Mouse (Mus musculus) G1E (cell line): ENCODE data around the gene Shld1. TPM values are rescaled to one million over a fixed set of nuclear protein-coding genes. Genes with fewer than 3 reads are reported as not detected.

Experiments
- ATAC-seq: 2 replicates; pipeline ENCODE4 v1.8.0; 2016; ENCODE audit warnings: mild to moderate bottlenecking; ENCODE audit not compliant: insufficient number of reproducible peaks, poor library complexity, low FRiP score, severe bottlenecking; ENCODE audit errors: extremely low read depth
- DNase-seq: peaks from one replicate; pipeline ENCODE4 v3.0.0; 2012; ENCODE audit warnings: low spot score
- H3K27me3 ChIP-seq: 2 replicates; pipeline ENCODE4 v1.6.1; 2012; ENCODE audit warnings: mild to moderate bottlenecking, low read length, inconsistent platforms; ENCODE audit not compliant: insufficient read depth
- H3K36me3 ChIP-seq: replicated peaks from 2 replicates; pipeline ENCODE3; 2012; ENCODE audit warnings: mild to moderate bottlenecking, inconsistent platforms
- H3K4me1 ChIP-seq: 2 replicates; pipeline ENCODE4 v1.6.1; 2012; ENCODE audit warnings: low read depth, low read length, inconsistent platforms, mixed read lengths; ENCODE audit not compliant: insufficient read depth
- H3K4me3 ChIP-seq: 2 replicates; pipeline ENCODE4 v1.5.1; 2012; ENCODE audit warnings: low read depth, mild to moderate bottlenecking, inconsistent platforms, low read length, moderate library complexity, mixed read lengths
- H3K9me3 ChIP-seq: replicated peaks from 2 replicates; pipeline ENCODE4 v1.6.1; 2012; ENCODE audit warnings: inconsistent platforms
- CTCF ChIP-seq: IDR thresholded peaks from 2 replicates; pipeline ENCODE4 v1.5.1; 2012; ENCODE audit warnings: low read depth, low read length, inconsistent platforms, mixed read lengths
- GATA1 ChIP-seq: IDR thresholded peaks from 2 replicates; pipeline ENCODE4 v1.6.1; 2012; ENCODE audit warnings: borderline replicate concordance, low read length, inconsistent platforms, mixed read lengths
- GATA2 ChIP-seq: IDR thresholded peaks from 2 replicates; pipeline ENCODE4 v1.6.1; 2012; ENCODE audit warnings: low read depth, low read length, inconsistent platforms, borderline replicate concordance
- POLR2AphosphoS5 ChIP-seq: IDR thresholded peaks from 2 replicates; pipeline ENCODE4 v1.6.1; 2012; ENCODE audit warnings: low read depth, low read length, inconsistent platforms; ENCODE audit not compliant: insufficient replicate concordance
- TAL1 ChIP-seq: conservative IDR thresholded peaks from 2 replicates; pipeline ENCODE4 v1.6.1; 2012; ENCODE audit warnings: low read depth, low read length, inconsistent platforms, mixed read lengths
- polyA plus RNA-seq: library from polyadenylated mRNA; stranded (reverse); fragments of >175 nt; gene quantifications from 2 replicates; pipeline ENCODE4 v1.2.3, GENCODE M21; 2012
- total RNA-seq, 2 experiments: library from RNA; stranded (forward) in 1 of 2; stranded (reverse) in 1 of 2; fragments of 200-1000 nt in 1 of 2; fragments of >200 nt in 1 of 2; fragmentation: Nextera tagmentation in 1 of 2; gene quantifications; 2 replicates each; pipeline ENCODE4 v1.2.3; 2014 to 2017

Shld1 gene
- total RNA-seq (2014; fragmentation: Nextera tagmentation) (4.9 and 5.2 TPM in 2 replicates), total RNA-seq (2017) (15.0 and 19.6 TPM in 2 replicates), polyA plus RNA-seq (1.2 and 2.7 TPM in 2 replicates)

DNA sequence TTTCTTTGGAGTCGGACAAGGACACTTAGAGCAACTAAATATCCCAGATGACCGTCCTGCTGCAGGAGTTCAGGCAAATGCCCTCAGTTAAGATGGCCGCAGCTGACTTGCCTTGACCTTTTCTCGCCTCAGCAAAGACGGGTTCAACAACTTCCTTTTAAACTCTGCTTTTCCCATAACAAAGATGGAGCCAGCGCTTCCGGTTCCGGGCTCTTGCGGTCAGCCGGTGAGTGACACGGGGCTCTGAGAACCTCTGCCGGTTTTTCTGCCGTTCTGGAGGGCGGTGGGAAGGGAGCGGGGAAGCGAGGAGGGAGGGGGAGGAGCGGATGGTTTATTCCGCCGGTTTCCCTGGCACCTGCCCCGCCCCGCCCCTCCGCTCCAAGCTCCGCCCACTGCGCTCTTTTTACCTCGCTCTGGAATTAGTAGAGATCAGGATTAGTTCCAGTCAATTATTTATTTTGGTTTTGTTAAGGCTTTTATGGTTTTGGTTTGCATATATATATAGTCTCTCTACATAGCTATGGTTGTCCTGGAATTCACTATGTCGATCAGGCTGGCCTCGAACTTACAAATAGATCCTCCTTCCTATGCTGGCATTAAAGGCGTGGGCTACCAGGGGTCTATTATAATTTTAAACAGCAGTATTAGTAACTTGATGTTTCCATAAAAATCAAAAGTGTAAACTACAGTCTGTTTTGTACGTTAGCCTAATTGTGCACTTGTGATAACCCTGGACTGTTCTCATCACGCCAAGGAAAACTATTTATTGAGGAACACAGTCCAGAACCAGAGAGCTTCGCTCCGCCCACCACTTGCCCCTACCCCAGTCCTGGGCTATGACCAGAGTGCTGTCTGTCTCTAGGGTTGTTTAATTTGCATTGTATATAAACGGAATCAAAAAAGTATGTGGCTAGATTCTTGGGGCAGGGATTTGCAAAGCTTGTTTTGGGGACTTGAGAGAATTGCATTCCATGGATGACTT lies at the start of gene Shld1:
Gene Shld1, plus strand, starts transcription at position 176 of the 982 bp plus-strand sequence.
- no peak for TF ChIP-seq GATA2
- no peak for TF ChIP-seq POLR2AphosphoS5
- TF ChIP-seq CTCF, result no peak
- TF ChIP-seq TAL1, result no peak
- TF ChIP-seq GATA1, result no peak
- H3K9me3 ChIP-seq, result no peaks in the 10 kb centered on the region
- peak; percentile 68 for DNase-seq
- no peaks in the 10 kb centered on the region for H3K27me3 ChIP-seq
- peak within 1 kb of the TSS; percentile 72 for H3K4me3 ChIP-seq
- peaks cover 9% of the 10 kb centered on the region for H3K36me3 ChIP-seq
- ATAC-seq, result peak; percentile 71
- H3K4me1 ChIP-seq, result peaks cover 68% of the 10 kb centered on the region

DNA sequence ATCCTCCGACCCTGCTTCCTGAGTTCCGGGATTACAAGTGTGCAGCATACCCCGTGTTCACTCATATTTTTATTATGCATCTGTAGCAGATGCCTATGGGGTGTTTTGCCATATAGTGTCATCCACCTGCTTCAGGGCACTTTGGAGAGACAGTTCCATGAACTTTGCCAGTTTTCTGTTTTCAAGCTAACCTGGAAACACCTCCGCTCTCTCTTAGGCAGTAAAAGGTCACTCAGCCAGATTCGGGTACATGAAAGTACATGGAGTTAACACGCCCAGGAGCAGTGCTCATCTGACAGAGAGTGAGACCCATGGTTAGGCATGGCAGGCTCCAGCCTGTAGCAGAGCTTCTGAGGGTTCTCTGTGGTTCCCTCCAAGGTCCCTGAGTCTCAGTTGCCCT lies 48.4 kb upstream of the Shld1 start:
- H3K36me3 ChIP-seq, result no peaks in the 10 kb centered on the region
- H3K4me1 ChIP-seq, result peaks cover 3% of the 10 kb centered on the region; the same call in 1 of the 2 replicates
- no peaks in the 10 kb centered on the region for H3K9me3 ChIP-seq
- DNase-seq (no peak), ATAC-seq (no peak)
- TF ChIP-seq GATA2, result no peak
- no peak for TF ChIP-seq POLR2AphosphoS5
- TF ChIP-seq GATA1, result no peak
- TF ChIP-seq CTCF, result no peak
- no peak for TF ChIP-seq TAL1
- H3K27me3 ChIP-seq, result peaks cover 17% of the 10 kb centered on the region; the same call in 1 of the 2 replicates
- no peak overlapping the region for H3K4me3 ChIP-seq

DNA sequence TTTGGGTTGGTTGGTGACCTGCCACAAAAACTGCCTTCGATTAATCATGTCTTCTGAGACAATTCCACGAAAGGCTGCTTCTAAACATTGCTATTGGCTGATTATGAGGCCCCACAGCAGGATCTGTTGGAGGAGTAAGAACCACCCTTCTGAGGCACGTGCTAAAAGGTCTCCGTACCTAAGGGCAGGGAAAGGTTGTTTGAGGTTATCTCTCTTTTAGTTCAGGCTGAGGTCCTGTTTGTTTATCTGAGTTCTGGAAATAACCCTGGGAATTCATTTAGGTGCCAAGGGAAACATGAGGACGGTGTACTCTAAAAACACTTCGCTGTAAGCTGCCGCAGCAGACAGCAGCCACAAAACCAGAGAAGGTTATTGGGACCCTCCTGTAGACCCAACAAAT lies 47.4 kb upstream of the Shld1 start:
- H3K9me3 ChIP-seq, result no peaks in the 10 kb centered on the region
- peaks cover 17% of the 10 kb centered on the region; the same call in 1 of the 2 replicates for H3K27me3 ChIP-seq
- no peak for TF ChIP-seq CTCF
- TF ChIP-seq POLR2AphosphoS5, result no peak
- TF ChIP-seq GATA1, result no peak
- TF ChIP-seq GATA2, result no peak
- TF ChIP-seq TAL1, result no peak
- H3K4me3 ChIP-seq, result no peak overlapping the region
- H3K36me3 ChIP-seq, result no peaks in the 10 kb centered on the region
- no peak for DNase-seq
- peaks cover 4% of the 10 kb centered on the region; the same call in 1 of the 2 replicates for H3K4me1 ChIP-seq
- no peak for ATAC-seq

DNA sequence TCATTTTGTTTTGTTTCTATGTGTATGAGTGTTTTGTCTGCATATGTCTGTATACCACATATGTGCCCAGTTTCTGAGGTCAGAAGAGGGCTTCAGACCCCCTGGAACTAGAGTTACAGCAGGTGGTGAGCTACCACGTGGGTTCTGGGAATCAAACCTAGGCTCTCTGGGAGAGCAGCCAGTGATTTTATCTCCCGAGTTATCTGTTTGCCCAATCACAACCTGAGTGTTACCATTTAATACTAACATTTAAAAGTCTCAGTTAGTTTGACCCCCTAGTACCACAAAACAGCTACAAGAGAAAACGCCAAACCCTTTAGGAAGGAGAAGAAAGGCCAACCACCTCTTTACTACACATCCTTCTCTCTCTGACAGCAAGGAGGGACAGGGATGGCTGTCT lies 45.5 kb upstream of the Shld1 start:
- Histone ChIP-seq H3K9me3 (no peaks in the 10 kb centered on the region), H3K4me1 (peaks cover 4% of the 10 kb centered on the region; the same call in 1 of the 2 replicates), H3K4me3 (no peak overlapping the region), H3K36me3 (no peaks in the 10 kb centered on the region), H3K27me3 (peaks cover 17% of the 10 kb centered on the region; the same call in 1 of the 2 replicates)
- TF ChIP-seq GATA1, result no peak
- DNase-seq, result no peak
- ATAC-seq, result no peak

DNA sequence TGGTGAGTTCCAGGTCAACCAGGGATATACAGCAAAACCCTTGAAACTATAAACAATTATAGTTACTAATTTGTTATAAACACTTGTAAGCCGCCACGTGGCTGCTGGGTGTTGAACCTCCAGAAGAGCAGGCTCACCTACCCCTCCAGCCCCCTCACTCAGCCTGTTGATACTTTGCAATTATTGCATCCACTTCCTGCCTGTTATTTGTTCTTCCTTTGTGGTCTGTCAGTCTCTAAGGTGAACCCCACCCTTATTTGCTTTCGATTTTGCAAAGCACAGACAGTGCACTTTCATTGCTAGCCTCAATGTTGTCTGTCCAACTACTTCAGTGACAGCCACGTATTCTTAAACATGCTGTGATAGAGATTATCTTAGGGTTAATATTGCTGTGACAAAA lies 43.6 kb upstream of the Shld1 start:
- TF ChIP-seq CTCF, result no peak
- TF ChIP-seq GATA2, result no peak
- Histone ChIP-seq H3K36me3 (no peaks in the 10 kb centered on the region), H3K27me3 (peaks cover 17% of the 10 kb centered on the region; the same call in 1 of the 2 replicates), H3K9me3 (no peaks in the 10 kb centered on the region), H3K4me3 (no peak overlapping the region), H3K4me1 (peaks cover 4% of the 10 kb centered on the region; the same call in 1 of the 2 replicates)
- ATAC-seq (peak; percentile 15; the same call in 1 of the 2 replicates), DNase-seq (no peak)

DNA sequence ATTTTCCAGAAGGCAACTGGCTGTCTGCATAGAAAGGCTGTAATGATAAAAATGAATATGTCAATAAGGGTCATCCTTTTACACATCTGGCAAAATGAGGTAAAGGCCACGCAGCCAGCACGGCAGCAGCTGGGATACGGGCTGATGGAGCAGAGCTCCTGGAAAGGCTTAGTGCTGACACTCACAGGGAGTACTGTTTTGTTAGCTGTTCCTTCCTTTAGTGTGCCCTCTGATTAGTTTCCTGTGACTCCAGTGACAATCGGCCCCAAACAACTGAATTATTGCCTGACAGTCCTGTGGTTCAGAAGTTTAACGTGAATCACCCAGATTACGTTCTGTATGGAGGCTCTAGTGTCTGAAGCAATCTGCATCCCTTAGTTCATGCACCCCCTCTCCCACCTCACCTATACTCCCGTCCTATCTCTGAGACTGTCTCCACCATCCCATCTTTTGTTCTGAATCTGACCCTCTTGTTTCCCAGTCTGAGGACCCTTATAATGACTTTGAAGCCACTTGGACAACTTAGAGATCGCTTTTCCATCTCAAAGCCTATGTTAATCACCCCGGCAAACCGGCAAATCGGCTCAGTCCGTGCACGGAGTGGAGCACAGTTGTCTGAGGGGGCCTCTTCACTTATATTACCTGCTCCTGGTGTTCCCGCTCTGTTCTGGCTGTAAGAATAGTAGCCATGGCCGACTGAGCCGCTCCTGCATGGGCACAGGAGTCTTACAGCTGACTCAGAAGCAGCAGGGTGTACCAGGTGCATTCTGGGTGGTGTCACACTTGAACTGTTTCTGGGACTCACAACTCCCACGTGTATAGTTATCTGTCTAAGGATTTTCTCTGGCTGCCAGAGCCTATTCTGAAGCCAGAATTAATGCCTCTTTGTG lies 39.6 kb upstream of the Shld1 start:
- Histone ChIP-seq H3K4me1 (peaks cover 4% of the 10 kb centered on the region; the same call in 1 of the 2 replicates), H3K36me3 (no peaks in the 10 kb centered on the region), H3K4me3 (no peak overlapping the region), H3K9me3 (no peaks in the 10 kb centered on the region), H3K27me3 (0 out of 2 replicates have a peak, but pooled peaks cover 4% of the 10 kb centered on the region)
- ATAC-seq (no peak), DNase-seq (no peak)
- no peak for TF ChIP-seq POLR2AphosphoS5
- TF ChIP-seq CTCF, result no peak
- no peak for TF ChIP-seq GATA2
- no peak for TF ChIP-seq TAL1
- TF ChIP-seq GATA1, result no peak
